Mouse (Mus musculus): Measurements from ENCODE around the gene Sh3bp2.

DNA sequence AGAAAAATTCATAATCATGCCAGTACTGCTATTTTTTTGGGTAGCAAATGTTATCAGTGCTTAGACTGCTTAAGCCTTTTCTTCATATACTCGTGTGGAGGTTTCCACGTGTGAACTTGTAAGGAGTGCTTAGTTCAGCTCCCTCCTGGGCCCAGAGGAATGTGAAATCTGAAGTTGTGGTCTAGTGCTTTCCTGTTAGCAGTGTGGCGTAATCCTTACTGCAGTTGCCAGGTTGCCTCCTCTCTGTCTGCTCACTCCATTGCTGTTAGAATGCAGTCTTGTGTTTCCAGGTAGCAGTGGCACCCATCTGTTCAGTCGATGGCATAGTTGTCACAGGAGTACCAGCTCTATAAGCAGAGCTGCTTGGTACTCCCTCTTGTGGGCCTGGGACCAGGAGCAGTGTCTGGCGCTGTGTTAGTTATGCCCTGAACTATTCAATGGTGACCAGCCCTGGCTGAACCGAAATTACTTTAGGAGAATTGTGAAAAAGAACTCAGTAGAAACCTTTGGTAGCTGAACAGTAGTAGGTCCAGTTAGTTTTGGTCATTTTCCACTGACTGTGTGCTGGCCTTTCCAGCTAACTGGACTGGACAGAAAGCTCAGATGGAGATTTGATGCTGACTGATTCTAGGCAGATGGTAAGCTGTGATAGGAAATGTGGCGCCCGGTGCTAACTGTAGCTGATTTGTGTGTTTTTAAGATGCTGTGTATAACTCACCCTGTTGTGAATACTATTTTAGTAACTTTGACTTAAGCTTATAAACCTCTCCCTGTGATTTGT, 81.7 kb downstream of the Sh3bp2 start:
- TF ChIP-seq CTCF (IDR thresholded peaks at IDR 0.05; ENCODE audit: low read depth) (peak; percentile 10; the same call in 1 of the 2 replicates), EP300 (IDR thresholded peaks at IDR 0.05; ENCODE audit: low read depth) (no peak)
